Mouse (Mus musculus): ENCODE measurements around the gene Gm45717.
"Not testable (repeated sequence)": the region's sequence is repeated elsewhere in the genome, so short reads cannot be mapped to it uniquely, and the experiment has no call there.

Gm45717 gene

DNA sequence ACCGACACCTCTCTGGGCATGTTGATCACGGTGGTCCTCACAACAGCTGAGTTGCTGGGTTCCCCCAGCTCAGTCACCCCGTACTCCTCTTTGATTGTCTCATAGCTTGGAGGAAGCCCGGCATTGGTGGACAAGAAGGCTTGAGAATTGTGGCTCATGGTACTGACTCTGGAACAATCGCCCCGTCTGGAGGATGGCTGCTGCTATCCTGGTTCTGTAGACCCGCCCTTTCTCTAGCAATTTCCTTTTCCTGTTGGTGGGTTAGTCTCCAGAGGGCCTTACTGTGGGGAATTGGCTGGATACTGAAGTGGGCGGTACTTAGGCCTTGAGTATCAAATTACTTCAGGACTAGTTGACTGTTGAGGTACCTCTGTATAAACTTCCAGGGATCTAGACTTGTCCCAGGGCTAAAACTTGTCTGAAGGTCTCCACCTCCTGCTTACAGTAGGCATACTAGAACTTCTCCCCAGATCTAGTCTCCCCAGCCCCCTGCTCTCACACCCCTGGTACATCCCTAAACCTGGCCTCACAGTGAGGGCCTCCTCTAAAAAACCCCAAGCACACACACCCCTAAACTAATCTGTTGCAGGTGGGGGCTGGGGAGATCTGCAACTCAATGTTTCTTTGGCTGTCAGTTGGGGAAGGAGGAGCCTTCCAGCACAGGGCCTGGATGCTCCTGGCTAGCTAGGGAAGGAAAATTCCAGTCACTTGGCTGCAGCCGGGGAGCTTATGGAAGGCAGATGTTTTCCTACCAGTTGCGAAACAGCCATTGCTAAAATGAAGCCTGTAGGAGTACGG, at the start of gene Gm45717, which contains the start of gene Ifitm2:
TSS of gene Gm45717 (minus strand) at position 180 of the 798 bp plus-strand sequence.
TSS of gene Ifitm2 (minus strand) at position 230 of the 798 bp plus-strand sequence.
- DNase-seq (ENCODE audit: extremely low read depth, insufficient read length, low spot score): peak; percentile 78

DNA sequence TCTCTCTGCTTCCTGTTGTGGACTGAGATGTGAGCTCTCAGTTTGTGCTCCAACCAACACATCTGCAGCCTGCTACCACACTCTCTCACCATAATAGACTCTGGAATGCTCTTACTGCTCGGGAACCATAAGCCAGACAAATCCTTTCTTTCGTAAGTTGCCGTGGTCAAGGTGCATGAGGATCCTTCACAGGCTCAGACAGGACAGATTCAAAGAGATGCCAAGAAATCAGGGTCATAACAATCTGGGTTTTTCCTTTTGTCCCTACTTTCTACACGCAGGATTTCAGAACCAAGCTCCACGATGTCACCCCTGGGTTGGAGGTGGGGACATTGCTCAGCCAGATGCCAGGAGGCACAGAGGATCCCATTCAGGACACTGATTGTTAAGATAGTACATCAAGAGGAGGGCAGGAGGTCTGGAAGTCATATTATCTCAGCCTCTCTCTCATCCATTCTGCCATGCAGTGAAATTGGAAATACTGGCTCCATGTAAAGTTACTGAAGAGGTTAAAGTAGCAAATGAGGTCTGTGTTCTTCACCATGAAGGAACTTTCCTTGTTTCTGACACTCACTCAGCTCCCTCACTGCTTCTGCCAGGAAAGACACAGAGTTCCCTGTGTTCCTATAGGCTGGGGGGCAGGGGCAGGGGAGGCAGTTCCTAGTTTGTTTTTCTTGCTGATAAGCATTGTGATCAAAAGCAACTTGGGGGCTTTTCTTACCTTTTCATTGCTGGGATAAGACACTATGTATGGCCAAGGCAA, 47.7 kb upstream of the Gm45717 start:
- no peak for DNase-seq (ENCODE audit: extremely low read depth, insufficient read length, low spot score)

DNA sequence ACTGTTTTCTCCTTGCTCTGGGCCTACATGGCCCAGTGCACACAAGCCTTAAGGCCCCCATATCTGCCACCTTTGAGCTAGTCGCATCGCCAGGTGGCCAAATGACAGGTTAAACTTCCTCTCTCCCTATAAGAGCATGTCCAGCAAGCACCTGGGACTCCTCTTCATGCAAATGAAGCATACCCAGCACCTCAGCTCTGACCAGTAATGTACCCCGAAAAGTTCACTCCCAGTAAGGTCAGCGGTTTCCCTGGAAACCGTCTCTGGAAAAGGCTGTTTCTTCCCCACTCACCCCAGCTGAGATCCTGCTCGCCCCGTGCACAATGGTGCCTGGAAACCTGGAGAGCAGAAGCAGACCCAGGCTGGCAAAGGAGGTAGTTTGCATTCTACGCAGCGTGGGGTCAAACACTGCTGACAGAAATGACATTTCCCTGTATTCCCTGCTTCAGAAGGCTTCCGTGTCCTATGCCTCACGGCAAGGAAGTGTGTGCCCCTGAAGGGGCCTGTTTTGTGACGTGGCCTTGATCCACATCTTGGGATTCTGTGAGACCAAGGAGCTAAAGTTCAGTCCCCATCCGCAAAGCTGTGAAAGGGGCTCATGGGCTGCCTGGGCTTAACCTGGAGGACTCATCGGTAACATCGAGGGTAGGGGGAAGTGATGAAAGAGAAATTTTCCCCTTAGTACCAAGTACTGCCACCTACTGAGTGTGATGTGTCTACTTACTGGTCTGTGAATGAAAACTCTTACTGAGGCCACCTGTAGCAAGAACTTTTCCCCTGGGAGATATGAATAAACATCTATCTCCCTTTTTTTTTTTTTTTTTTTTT, 45.4 kb upstream of the Gm45717 start:
- no peak for DNase-seq (ENCODE audit: extremely low read depth, insufficient read length, low spot score)

DNA sequence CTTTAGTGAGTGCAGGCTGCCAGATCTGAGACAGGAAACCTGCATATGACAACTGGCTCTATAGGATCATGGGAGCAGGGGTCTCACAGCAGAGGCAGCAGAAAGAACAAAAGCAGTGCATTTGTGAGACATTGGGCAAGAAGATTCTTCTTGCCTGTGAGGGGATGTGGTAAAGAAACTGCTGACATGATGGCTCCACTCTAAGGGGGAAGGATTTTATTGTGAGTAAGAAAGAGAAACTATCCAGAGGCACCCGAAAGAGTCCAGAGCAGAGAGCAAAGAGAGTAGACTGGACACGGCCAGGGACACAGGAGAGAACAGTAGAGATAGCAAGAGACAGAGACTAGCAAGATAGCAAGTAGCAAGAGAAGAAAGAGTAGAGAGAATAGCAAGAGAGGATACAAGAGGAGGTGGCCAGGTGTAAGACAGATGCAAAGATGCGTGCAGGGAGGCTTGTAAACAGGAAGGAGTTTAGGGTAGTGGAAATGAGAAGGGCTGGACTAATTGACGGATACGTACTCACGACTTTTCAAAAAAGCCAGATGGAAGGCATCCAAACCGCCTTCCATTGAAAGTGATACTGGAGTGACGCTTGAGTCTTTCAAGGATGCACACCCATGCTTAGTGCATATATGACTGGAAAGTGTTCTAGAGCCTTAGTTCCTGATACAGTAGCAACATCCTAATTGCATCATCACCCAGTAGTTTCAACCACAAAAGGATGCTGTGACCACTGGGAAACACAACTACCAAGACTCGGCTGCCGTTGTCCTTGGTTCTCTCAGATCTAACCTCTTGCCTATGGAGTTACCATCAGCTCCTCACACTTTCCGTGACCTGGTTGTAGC, 43.3 kb upstream of the Gm45717 start:
- DNase-seq (ENCODE audit: extremely low read depth, insufficient read length, low spot score): no peak

DNA sequence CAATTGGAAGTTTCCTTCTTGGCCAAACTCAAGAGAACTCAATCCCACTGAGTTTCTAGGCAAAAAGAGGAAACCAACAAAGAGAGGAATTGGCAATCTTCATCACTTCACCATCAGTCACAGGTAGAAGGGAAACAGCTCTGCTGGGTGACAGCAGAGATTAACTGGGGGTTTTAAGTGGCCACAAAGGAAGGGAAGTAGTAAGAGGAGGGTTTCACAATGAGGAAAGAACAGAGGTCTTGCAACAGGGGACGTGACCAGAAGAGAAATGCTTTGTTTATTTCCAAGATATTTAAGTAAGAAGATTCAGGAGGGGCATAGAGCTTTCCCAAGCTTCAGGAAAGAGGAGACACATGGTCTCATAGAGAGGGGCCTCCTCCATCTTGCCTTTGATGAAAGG, 42.1 kb upstream of the Gm45717 start:
- DNase-seq (ENCODE audit: extremely low read depth, insufficient read length, low spot score): no peak

DNA sequence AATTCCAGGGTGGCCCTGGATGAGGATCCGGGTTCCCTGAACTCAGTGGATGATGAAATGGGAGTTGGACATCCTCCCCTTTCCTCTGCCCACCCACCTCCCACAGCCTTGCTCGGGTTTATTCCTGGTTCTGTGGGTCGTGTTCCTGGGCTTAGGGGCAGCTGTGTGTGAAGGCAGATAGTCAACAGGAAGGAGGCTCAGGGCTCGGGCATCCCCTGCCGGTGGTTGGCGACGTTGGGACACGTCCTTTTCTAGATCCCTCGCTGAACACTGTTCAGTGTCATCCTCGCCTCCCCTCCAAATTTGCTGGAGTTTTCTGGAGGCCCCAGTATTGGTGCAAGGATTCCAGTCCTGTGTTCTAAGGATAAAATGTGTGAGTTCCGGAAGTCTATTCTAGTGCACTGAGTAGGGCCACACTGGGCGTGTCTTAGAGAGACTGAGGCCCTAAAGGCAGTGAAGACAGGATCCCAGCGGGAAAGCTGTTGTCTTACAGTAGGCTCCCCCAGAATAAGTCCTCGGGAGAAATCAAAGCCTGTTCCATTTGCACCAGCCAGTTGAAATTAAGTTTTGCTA, 35.5 kb upstream of the Gm45717 start:
- no peak for DNase-seq (ENCODE audit: extremely low read depth, insufficient read length, low spot score)

DNA sequence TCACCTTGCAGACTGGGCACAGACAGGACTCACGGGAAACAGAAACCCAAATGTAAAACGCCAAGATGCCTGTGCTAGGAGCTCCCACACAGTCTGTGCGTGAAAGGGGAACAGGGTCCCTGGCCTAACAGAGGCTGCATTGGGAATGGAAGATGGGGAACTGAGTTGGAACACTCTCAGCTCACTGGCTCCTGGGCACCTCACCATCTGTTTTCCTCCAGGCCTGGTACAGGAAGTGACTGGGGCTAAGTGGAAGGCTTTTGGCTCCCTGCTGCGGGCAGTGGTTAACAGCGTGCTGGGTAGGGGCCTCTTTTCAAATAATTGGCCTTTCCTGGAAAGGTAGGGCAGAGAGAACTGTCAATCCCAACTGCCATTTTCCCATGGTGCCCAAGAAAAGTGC, 34.9 kb upstream of the Gm45717 start:
- DNase-seq (ENCODE audit: extremely low read depth, insufficient read length, low spot score): no peak

DNA sequence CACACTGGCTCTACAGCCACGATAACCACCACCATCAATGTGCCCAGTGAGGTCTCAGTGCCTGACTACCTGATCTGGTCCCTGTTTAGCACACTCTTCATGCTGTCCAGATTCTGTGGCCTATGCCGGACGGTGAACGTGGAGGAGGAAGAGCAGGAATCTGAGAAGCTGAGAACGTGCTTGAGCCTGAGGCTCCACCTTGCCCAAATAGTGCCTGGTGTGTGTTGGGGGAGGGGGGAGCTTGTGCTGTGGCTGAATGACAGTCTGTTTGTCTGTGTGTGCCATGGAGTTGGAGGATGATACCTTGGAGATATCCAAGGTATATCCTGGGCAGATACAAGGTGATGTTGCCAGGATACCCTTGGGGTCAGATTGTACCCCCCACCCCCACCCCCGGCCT, 34.4 kb upstream of the Gm45717 start:
- no peak for DNase-seq (ENCODE audit: extremely low read depth, insufficient read length, low spot score)

DNA sequence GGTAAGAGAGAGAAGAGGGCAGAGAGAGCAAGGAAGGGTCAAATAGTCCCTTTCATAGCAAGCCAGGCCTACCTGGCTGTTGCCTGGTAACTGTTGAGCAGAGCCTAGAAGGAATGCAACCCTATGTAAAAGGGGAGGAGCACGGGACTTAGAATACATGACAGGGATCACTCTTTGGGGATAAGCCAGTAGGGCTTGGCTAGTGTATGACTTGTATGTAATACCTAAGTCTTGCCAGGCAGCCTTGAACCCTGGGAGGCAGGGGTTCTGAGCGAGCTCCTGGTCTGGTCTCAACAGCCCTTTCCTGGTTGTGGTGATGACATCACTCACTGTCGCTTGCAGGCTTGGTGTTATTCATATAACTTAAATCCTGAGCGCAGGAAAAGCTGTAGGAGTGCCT, 33.3 kb upstream of the Gm45717 start:
- DNase-seq (ENCODE audit: extremely low read depth, insufficient read length, low spot score): no peak

DNA sequence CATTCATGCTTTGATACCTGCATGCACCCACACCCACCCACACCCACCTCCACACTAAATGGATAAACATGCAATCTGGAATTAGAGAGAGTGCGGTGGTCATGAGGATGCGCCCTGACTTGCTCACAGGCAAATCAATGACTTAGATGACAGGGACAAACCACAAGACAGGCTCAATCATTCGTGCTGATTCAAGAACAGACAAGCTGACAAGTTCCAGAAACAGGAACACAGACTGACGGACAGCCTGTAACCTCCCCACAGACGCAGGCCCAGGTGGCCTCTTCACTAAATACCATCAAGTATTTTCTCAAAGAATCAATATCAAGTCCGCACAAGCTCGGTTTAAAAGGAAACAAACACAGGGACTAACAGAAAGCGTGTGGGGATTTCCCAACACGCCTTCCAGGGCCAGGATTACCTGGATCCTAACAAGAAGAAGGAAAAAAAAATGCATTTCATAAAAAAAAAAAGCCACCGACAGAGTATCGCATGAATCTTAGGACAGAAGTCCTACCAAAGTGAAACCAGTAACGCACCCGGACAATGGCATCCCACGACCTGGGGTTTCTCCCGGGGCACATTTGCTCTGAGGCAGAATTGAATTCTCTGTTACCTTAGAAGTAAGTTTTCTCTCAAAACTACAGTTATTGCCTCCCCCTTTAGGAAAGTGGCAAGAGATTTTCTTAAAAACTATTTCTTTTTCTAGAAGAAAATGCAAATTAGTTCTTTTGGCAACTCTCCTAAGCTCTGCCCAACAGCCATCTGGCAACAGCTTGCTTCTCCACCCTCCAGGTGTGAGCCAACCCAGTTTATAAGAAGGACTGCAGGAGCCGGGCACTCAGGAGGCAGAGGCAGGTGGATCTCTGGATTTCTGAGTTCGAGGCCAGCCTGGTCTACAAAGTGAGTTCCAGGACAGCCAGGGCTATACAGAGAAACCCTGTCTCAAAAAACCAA, 31.7 kb upstream of the Gm45717 start:
- DNase-seq (ENCODE audit: extremely low read depth, insufficient read length, low spot score): no peak

DNA sequence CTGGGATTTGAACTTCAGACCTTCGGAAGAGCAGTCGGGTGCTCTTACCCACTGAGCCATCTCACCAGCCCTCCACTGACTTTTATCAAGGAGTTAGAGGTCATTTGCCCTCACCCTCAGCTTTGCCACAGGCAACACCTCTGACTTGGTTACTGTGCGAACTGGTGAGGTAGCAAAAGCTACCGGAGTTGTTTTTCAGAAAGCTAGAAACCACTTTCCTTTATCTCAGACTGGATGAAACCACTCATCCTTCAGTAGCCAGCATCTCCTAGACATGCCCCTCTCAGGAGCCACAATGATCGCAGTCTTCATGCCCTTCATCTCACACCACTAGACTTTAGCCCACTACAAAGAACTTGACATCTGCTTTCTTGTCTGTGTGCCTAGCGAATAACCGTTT, 27.2 kb upstream of the Gm45717 start:
- DNase-seq (ENCODE audit: extremely low read depth, insufficient read length, low spot score): no peak

DNA sequence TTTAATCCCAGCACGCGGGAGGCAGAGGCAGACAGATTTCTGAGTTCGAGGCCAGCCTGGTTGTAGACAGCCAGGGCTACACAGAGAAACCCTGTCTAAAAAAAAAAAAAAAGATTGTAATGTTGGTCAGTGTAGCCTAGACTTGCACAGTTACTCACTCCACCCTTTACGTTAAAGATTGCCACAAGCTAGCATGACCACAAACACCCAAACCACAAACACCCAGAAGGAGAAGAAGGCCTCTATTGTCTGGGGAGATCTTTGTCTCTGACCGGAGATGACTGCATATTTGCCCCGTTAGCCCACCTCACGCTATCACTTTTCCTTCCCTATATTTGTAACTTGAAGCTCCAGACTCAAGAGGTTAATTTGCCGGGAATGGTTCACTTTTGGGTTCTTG, 26.0 kb upstream of the Gm45717 start:
- DNase-seq (ENCODE audit: extremely low read depth, insufficient read length, low spot score): peak; percentile 57

DNA sequence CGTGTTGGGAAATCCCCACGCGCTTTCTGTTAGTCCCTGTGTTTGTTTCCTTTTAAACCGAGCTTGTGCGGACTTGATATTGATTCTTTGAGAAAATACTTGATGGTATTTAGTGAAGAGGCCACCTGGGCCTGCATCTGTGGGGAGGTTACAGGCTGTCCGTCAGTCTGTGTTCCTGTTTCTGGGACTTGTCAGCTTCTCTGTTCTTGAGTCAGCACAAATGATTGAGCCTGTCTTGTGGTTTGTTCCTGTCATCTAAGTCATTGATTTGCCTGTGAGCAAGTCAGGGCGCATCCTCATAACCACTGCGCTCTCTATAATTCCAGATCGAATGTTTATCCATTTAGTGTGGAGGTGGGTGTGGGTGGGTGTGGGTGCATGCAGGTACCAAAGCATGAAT, 21.0 kb upstream of the Gm45717 start:
- not testable (repeated sequence) for DNase-seq (ENCODE audit: extremely low read depth, insufficient read length, low spot score)

DNA sequence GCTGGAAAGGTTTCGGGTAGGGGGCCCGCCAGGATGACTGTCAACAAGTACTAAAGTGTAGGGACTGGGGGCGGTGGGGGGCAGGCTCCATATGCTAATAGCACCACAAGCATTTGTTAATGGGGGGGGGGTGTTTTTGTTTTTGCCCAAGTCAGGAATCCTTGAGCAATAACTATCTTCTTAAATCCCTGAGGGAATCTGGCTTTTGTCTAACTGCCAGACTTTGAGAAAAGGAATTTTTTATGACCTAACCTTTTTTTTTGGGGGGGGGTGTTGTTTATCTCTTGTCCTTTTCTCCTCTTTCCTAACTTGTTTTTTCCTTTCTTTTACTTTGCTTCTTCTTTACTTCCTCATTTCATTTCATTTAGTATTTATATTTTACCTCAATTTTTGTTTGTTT, 19.7 kb upstream of the Gm45717 start:
- DNase-seq (ENCODE audit: extremely low read depth, insufficient read length, low spot score): no peak

DNA sequence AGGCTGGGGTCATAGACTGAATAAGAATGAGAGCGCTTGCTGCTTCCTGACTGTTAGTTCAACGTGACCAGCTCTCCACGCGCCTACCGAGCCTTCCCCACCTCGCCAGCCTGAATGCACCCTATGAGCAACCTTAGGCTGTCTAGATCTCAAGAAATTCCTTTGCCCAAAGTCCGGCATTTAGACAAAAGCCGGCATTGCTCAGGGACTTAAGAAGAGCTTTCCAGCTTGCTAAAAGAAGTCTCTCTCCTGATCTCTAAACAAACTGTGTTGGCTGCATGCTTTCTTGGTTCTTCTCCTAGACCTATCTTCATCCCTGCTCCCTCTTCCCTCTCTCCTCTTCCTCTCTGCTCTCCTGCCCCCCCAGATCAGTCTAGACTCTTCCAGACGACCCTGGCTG, 19.2 kb upstream of the Gm45717 start:
- DNase-seq (ENCODE audit: extremely low read depth, insufficient read length, low spot score): no peak

DNA sequence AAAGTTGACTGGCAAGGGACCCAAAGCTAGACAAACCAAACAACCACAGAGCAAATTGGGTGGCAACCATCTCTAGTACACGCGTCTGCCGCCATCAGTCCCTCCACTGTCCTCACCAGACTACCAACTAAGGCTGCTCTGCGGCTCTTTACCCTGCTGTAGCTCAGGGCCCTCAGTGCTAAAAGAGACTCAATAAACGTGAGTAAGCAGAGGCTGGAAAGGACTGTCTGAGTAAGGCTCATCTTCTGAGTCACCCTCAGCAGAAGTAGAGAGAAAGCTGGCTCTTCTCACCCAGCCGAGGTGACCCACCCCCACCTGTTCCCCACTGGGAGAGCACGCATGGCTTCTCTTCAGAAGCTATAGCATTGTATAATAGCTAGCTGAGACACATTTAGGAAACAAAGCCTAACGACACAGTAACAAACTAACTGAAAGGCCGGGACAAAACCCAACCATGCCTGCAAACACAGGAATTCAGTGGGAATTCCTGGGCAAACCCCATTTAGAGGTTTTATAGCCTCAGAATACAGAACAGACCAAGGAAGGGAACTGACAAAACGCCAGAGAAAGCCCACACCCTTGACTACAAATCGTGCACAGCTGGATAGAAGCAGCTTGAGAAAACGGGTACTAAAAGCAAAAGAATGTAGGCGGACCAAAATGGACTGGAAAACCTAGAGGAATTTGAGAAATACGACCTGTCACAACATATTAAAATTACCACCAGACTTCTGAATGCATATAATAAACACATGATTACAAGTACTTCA, 17.8 kb upstream of the Gm45717 start:
- peak; percentile 47 for DNase-seq (ENCODE audit: extremely low read depth, insufficient read length, low spot score)

DNA sequence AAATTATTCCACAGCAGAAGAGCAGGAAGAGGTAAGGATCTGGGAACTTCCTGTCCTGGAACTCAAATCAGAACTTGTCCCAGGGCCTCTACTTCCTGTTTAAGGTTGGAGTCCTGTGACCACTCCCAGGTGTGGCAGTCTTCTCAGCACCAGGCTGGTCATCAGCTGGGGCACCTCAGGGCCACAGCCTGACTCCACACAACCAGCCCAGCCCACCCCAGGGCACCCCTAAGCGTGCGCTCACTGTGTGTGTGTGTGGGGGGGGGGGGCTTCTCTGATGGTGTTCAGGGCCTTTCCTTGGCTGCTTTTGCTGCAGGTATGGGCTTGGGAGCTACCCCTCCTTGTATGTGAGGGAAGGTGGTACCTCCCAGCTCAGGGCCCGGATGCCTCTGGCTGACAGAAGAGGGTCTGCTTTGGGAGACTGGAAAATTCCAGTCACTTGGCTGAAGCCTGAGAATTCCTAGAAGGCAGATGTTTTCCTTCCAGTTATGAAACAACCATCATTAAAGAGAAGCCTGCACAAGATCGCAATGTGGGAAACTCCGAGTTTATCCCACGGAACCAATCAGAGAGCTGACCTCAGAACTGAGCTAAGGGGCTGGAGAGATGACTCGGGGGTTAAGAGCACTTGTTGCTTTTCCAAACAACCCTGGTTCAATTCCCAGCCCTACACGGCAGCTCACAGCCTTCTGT, 15.9 kb upstream of the Gm45717 start:
- no peak for DNase-seq (ENCODE audit: extremely low read depth, insufficient read length, low spot score)

Measured in 3134 (cell line).